Mouse (Mus musculus) kidney, postnatal 36 days (tissue): ENCODE measurements around the gene Ripor1.

Experiments used
- DNase-seq, 2 experiments: peaks; one replicate each; pipeline ENCODE4 v3.0.0; 2021 to 2022; ENCODE audit warnings: mixed read lengths in 2 of 2

Ripor1 gene

DNA sequence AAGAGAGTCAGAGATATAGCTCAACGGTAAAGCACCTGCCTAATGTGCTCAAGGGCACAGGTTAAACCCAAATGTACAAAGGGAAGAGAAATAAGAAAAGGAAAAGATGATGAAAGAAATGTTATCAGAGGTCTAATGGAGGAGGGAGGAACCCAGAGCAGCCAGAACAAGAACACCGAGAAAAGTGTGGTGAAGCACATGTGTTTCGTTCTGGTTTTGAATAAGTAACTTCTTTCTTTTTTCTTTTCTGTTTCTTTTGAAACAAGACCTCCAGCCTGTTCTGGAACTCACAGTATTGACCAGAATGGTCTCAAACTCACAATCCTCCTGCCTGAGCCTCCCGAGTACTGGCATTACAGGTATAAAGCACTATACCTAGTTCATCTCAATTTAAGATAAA is 24.3 kb downstream of the Ripor1 start:
- DNase-seq, result no peak

DNA sequence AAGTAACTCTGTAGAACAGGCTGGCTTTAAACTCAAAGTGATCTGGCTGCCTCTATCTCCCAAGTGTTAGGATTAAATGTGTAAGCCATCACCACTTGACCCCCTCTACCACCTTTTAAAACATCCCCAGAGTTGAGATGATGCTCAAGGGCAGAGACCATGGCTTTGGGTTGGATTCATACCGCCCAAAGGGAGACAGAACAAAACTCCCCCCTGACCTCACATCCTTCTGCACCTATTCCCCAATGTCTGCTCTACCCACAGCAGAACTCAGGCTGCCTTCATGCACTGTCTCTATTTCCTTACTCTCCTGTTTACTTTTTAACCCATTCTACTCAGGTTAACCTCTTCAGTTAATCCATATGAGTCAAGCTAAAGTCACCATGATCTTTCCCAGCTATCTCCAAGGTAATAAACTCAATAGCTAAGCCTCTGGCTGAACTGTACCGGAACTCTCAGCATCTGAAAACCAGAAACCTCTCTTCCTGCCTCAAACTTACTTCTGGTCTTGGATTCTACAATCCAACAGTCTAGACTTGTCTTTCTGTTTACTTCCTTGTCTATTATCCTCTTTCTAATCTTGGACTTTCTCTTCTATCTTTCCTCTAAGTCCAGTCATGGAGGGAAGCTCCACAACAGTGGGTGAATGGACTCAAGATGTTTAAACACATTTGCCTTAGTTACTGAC is 29.9 kb downstream of the Ripor1 start:
- no peak for DNase-seq

DNA sequence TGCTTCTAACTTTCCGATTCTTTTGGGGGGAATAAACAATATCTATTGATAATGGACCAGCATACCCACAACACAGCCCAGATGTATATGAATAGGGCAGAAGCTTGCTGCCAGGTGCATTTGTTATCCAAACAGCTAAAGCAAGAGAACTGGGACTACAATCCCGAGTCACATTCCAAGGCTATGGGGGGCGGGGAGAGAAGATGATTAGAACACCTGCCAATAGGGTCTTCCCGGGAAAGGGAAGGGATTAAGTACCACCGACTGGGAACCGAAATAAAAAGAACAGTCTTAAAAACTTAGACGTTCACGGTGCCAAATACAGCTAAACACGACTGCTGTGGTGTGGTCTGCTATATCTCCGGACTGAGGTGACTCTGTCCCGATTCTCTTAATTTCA is 30.4 kb downstream of the Ripor1 start:
- DNase-seq, result peak in 1 of 2 experiments; percentile 3

DNA sequence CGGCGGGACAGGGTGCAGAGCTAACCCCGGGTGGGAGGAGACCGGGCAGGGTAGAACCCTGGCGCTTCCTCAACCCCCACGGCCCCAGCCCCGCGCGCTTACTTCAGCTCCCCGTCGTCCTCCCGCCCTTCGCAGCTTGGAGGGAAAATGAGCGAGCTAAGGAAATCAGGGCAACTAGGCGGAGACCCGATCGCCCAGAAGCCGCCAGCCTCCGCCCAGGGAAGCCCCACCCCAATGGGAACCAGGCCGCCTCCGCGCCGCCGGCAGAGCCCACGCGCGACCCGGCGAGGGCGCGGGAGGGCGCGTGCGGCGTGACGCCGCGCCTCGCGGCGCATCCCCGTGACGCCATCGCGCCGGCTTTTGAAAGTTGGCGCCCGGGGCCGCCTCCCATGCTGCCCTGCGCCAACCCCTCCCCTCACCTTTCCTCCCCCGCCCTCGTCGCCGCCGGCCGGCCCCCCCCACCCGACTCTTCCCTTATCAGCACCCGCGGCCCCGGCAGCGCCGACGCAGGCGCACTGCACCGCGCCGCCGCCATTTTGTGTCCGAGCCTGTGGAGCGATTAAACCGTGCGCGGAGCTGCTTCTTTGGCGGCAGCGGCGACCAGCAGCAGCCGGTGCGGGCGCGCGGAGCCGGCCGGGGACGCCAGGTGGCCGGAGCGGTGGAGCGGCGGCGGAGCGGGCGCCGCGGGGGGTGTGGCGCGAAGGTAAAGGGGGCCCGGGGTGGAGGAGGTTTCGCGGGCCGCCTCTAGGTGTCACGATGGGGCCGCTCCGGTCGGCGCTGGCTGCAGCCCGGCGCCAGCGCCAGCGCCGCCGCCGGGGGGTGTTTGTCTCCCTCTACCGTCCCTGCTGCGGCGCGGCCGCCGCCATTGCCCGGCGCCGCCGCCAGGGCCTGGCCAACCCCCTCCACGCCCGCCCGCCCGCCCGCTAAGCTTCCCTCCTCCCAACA is 31.2 kb downstream of the Ripor1 start, which contains the start of gene Ctcf:
Ctcf (plus strand) TSS at position 551 of the 945 bp plus-strand sequence.
- DNase-seq, result peak; percentile 91 to 95

DNA sequence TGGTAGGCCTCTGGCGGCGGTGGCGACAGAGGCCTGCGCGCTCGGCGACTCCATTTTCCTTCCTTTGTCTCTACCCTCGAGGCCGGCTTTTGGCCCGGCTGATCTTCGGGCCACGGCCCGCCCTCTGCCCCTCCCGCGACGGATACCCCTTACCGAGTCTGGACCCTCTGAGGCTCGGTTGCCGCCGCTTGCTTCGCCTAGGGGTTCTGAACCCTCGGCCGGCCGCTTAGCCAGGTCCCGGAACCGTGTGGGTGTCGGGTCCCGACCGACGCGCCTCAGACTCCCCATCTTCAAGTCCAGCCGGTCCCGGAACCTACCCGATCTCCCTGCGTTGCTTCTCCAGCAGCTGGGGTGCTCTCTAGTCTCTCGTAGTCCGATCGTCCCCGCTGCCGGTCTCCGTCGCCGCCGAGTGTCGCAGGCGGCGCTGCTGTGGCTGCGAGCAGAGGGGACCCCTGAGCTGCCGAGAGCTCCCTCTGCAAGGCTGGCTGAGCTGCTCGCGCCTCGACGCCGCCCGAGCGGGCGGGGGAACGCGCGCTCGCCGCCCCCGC is 32.0 kb downstream of the Ripor1 start, which contains the start of gene Agrp:
Agrp (minus strand) TSS at position 431 of the 548 bp plus-strand sequence.
- DNase-seq, result peak; percentile 23 to 58

DNA sequence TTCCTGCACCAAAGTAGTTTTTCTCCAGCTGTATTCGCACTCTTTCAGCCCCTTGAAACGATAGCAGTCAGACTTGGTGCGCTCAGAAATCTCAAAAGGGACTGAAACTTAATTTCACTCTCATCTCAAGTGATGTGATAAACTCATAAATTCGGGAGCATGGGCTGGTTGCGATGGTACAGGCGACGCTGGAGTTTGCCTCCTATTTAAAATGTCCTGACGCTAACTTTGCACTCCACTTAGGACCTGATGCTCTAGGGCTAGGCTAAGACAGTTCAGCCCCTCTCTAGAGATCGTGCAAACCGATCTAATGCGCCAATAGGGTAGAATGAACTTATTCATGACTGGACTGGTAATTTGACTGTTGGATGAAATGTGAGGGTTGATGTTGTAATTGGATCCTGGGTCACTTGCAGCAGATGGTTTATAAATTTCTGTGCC is 32.6 kb downstream of the Ripor1 start:
- no peak for DNase-seq

DNA sequence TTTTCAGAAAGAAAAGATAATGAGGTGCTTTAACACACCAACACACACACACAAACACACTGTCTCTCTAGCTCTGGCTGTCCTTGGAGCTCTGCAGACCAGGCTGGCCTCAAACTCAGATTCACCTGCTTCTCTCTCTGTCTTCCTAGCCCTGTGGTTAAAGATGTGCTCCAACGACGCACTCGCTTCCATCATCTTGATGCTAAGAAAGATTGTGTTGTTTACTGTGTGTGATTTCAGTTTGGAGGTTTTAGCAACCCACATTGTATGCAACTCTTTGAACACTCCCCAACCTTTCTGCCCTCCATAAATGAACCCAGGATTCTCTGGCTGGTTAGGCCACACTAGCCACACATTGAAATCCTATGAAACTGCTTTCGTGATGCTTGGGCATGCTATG is 33.5 kb downstream of the Ripor1 start:
- no peak for DNase-seq

DNA sequence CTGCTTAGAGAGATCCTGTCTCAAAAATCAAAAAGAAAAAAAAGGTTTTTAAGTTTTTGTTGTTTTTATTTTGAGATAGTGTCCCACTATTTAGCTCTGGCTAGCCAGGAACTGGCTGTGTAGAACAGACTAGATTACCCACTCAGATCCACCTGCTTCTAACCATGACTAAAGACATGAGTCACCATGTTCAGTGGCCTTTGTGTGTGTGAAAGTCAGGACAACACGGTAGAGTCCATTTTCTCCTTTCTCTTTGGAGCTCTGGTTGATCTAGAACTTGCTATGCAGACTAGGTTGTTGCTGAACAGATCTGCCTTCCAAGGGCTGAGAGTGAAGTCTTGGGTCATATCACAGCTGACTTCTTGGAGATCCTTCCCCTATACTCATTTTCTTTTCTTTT is 34.8 kb downstream of the Ripor1 start:
- no peak for DNase-seq

DNA sequence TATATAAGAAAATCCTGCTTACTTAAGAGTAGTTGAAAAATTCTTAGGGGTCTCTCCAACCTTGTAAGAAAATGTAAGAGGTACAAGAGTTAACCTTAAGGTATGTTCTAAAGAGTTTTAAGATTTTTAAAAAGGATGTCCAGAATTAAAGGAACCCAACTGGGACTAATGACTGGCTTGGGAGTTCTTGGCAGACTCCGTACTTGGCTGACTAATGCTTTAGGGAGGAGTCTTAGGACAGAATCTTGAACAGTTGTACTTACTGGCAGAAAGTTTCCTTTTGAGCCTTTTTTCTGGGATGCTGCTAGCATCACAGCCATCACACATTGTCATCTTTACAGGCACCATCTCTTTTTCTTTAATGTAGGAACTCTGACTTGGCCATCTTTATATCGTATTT is 35.5 kb downstream of the Ripor1 start:
- peak; percentile 28 to 44 for DNase-seq

DNA sequence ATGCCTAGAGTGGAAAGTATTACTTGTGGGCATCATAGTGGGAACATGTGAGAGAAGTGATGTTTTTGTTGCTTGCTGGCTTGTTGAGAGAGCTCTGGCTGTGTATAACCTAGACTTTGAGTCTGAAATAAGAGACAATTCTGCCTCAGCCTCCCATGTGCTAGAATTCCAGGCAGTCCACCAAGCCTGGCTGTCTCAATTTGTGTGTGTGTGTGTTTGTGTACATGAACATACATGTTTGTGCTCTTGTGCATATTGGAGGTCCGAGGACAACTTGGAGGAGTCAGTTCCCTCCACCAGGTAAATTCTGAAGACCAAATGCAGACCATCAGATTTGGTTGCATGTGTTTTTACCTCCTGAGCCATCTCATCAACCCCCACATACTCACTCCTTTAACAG is 40.1 kb downstream of the Ripor1 start:
- no peak for DNase-seq

DNA sequence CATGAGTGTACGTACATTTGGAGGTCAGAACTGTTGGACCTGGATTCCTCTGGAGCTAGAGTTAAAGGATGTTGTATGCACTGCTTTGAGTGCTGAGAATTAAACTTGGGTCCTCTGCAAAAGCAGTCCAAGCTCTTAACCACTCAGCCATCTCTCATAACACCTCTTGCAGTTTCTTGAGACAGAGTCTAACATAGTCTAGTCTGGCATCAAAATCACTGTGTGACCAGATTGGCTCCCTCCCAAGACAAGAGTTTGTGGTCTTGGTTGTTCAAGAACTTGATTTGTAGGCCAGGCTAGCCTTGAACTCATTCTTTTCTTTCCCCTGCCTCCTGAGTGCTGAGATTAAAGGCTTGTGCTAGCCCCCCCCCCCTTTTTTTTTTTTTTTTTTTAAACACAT is 43.9 kb downstream of the Ripor1 start:
- DNase-seq, result no peak

DNA sequence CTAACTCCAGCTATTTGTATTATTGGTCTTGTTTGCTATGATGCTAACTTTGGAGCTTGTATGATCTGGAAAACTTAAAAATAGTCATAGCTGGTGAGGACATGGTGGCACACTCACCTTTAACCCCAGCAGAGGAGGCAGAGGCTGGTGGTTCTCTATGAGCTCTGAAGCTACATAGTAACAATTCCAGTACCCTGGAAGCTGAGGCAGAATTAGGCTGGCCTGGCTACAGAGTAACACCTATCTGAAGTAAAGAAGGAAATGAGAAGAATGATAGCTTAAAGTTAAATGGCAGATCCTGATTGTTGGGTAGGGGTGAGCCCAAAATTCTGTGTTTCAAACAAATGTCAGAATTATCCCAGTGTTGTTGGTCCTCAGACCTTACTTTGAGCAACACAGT is 52.6 kb downstream of the Ripor1 start:
- no peak for DNase-seq

DNA sequence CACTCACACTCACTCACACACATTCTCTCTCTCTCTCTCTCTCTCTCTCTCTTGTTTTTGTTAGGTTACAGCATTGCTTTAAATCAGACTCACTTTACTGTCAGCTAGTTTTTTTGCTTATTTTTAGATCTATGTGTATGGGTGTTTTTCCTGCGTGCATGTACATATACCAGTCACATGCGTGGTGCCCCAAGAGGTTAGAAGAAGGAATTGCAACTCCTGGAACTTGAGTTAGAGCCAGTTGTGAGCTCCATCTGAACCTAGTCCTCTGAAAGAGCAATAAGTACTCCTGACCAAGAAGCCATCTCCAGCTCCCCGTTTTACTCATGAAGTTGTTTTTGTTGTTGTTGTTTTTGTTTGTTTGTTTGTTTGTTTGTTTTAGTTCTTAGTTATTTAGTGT is 56.1 kb downstream of the Ripor1 start:
- peak; percentile 28 to 42 for DNase-seq
